ENCODE assay signal across 7 mouse cellular contexts in the genomic region with DNA sequence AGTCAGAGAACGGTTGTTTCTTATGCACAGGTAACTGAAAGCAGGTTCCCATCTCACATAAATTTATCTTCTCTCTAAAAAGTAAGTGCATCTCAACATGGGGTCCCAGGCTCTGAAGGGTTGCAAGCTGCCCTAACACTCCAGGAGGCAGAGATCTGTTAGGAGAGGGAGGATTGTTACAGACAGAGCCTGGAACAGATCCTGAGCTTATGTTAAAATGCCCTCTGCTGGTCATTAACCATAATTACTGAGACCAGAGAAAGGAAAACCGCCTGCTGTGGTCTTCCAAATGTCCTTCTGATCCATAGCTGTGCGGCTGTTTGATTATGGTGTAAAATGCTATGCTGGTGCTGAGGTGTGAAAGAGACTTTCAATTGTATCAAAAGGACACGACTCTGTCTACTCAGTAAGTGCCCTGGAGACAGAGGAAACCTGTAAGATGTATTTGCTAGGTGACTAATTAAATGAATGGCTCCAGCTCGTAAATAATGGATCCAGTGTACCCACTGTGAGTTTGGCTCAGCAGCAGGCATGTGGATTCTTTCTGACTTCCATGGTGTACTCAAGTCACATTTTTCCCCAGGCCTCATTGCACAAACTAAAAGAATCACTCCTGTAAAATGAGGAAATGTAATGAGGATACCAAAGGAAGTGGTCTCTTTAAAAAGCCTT.
DNase-seq lines count a peak whose midpoint lies in the region; ATAC-seq and TF ChIP-seq lines count a peak whose summit lies in the region.
"Not testable (repeated sequence)": the region's sequence is repeated elsewhere in the genome, so short reads cannot be mapped to it uniquely, and the experiment has no call there.

No protein-coding gene starts in this region.

- TF ChIP-seq CTCF in lung, embryonic 14.5 days (IDR thresholded peaks at IDR 0.05; ENCODE audit: low read depth): peak; percentile 56
- TF ChIP-seq CTCF in midbrain, postnatal 0 days (IDR thresholded peaks at IDR 0.05): peak; percentile 62

- H3K9ac ChIP-seq in forebrain, embryonic 14.5 days (ENCODE audit: low read length); hindbrain, embryonic 12.5 days; kidney, embryonic 14.5 days (ENCODE audit: low read depth, low read length); lung, embryonic 14.5 days; midbrain, postnatal 0 days (replicated peaks; ENCODE audit: low read length, poor library complexity, severe bottlenecking): not testable (repeated sequence)

- H3K36me3 ChIP-seq in forebrain, embryonic 14.5 days (ENCODE audit: control insufficient read depth, insufficient read depth, low read length); hindbrain, embryonic 12.5 days; kidney, embryonic 14.5 days (ENCODE audit: control insufficient read depth, insufficient read depth, low read length); lung, embryonic 14.5 days (ENCODE audit: insufficient read depth); midbrain, postnatal 0 days (ENCODE audit: insufficient read depth, low read length): not testable (repeated sequence)

- peak; percentile 46 for DNase-seq in R1 (ENCODE audit: low read depth, low spot score)
- peak; percentile 56 for DNase-seq in forebrain, embryonic 14.5 days (ENCODE audit: low spot score)
- DNase-seq in lung, embryonic 14.5 days: peak; percentile 65
- DNase-seq in midbrain, postnatal 0 days (ENCODE audit: low spot score): peak; percentile 69

- not testable (repeated sequence) for H3K4me1 ChIP-seq in forebrain, embryonic 14.5 days (ENCODE audit: control insufficient read depth, insufficient read depth, low read length); hindbrain, embryonic 12.5 days; kidney, embryonic 14.5 days (ENCODE audit: control insufficient read depth, insufficient read depth, low read length); lung, embryonic 14.5 days (ENCODE audit: insufficient read depth); midbrain, postnatal 0 days (ENCODE audit: insufficient read depth, low read length)

- peak; percentile 56; the same call in 1 of the 2 replicates for ATAC-seq in common myeloid progenitor, adult 5-6 weeks (replicated peaks; ENCODE audit: low read depth, poor library complexity, severe bottlenecking)
- 0 out of 2 replicates have a peak, but pooled peaks have one; percentile 55 for ATAC-seq in forebrain, embryonic 14.5 days
- 0 out of 2 replicates have a peak, but pooled peaks have one; percentile 67 for ATAC-seq in hindbrain, embryonic 12.5 days (ENCODE audit: low FRiP score)
- ATAC-seq in kidney, embryonic 14.5 days (ENCODE audit: low FRiP score, low TSS enrichment): peak; percentile 69; the same call in 1 of the 2 replicates
- peak; percentile 79 for ATAC-seq in lung, embryonic 14.5 days (ENCODE audit: insufficient read depth)
- peak; percentile 76; the same call in 1 of the 2 replicates for ATAC-seq in midbrain, postnatal 0 days (ENCODE audit: low FRiP score)

- H3K4me2 ChIP-seq in forebrain, embryonic 14.5 days (ENCODE audit: low read length); hindbrain, embryonic 12.5 days (replicated peaks); kidney, embryonic 14.5 days (replicated peaks; ENCODE audit: low read depth, low read length); lung, embryonic 14.5 days; midbrain, postnatal 0 days (ENCODE audit: low read depth, low read length, poor library complexity, severe bottlenecking): not testable (repeated sequence)

- H3K9me3 ChIP-seq in forebrain, embryonic 14.5 days (replicated peaks; ENCODE audit: control insufficient read depth, low read length); hindbrain, embryonic 12.5 days (replicated peaks); kidney, embryonic 14.5 days (ENCODE audit: control insufficient read depth, low read length); lung, embryonic 14.5 days (ENCODE audit: low read depth, low read length); midbrain, postnatal 0 days (ENCODE audit: low read length): not testable (repeated sequence)

- 21% methylated on average over 4 of the region's 5 CpGs for WGBS in forebrain, embryonic 14.5 days
- 34% methylated on average over 4 of the region's 5 CpGs for WGBS in hindbrain, embryonic 12.5 days
- 34% methylated on average over 4 of the region's 5 CpGs for WGBS in kidney, embryonic 14.5 days
- 26% methylated on average over 4 of the region's 5 CpGs for WGBS in lung, embryonic 14.5 days
- 18% methylated on average over 4 of the region's 5 CpGs for WGBS in midbrain, postnatal 0 days

- H3K27me3 ChIP-seq in forebrain, embryonic 14.5 days (replicated peaks; ENCODE audit: control insufficient read depth, insufficient read depth, low read length); hindbrain, embryonic 12.5 days; kidney, embryonic 14.5 days (ENCODE audit: control insufficient read depth, insufficient read depth, low read length); lung, embryonic 14.5 days (ENCODE audit: insufficient read depth, low read length); midbrain, postnatal 0 days (ENCODE audit: insufficient read depth, low read length): not testable (repeated sequence)

- H3K27ac ChIP-seq in forebrain, embryonic 14.5 days (ENCODE audit: low read depth, low read length); hindbrain, embryonic 12.5 days; kidney, embryonic 14.5 days (ENCODE audit: low read depth, low read length); lung, embryonic 14.5 days (ENCODE audit: low read depth); midbrain, postnatal 0 days (ENCODE audit: low read depth, low read length): not testable (repeated sequence)

- not testable (repeated sequence) for H3K4me3 ChIP-seq in forebrain, embryonic 14.5 days (ENCODE audit: low read depth, low read length); hindbrain, embryonic 12.5 days; kidney, embryonic 14.5 days (ENCODE audit: low read length); lung, embryonic 14.5 days (ENCODE audit: low read depth, low read length); midbrain, postnatal 0 days (ENCODE audit: low read depth, low read length)
